Mouse (Mus musculus) midbrain, embryonic 11.5 days (tissue): ENCODE data around the gene Naga. TPM values are rescaled to one million over a fixed set of nuclear protein-coding genes. Genes with fewer than 3 reads are reported as not detected.
"Not testable (repeated sequence)": the region's sequence is repeated elsewhere in the genome, so short reads cannot be mapped to it uniquely, and the experiment has no call there.

Experiments used
- ATAC-seq: fragments of 200-750 bp; cut with Nextera tagmentation; 2 replicates; pipeline ENCODE4 v1.8.0; 2017; ENCODE audit warnings: moderate TSS enrichment, moderate library complexity; ENCODE audit not compliant: low FRiP score
- DNase-seq: peaks from one replicate; pipeline ENCODE4 v3.0.0; 2015; ENCODE audit warnings: low spot score; ENCODE audit errors: missing footprints
- H3K27ac ChIP-seq: fragments of 300-500 bp; sonication (generic); 2 replicates; pipeline ENCODE4 v1.5.1; 2014; ENCODE audit warnings: low read depth, low read length
- H3K27me3 ChIP-seq: fragments of 300-500 bp; sonication (generic); 2 replicates; pipeline ENCODE4 v1.6.1; 2014; ENCODE audit warnings: mild to moderate bottlenecking, low read length, moderate library complexity, mixed read lengths; ENCODE audit not compliant: control insufficient read depth, insufficient read depth
- H3K36me3 ChIP-seq: fragments of 300-500 bp; sonication (generic); 2 replicates; pipeline ENCODE4 v1.6.1; 2014; ENCODE audit warnings: mild to moderate bottlenecking, low read length, moderate library complexity, mixed read lengths; ENCODE audit not compliant: control insufficient read depth, insufficient read depth
- H3K4me1 ChIP-seq: fragments of 300-500 bp; sonication (generic); 2 replicates; pipeline ENCODE4 v1.6.1; 2014; ENCODE audit warnings: low read length; ENCODE audit not compliant: control insufficient read depth, insufficient read depth
- H3K4me2 ChIP-seq: fragments of 300-500 bp; sonication (generic); 2 replicates; pipeline ENCODE4 v1.6.1; 2014; ENCODE audit warnings: mild to moderate bottlenecking, moderate library complexity
- H3K4me3 ChIP-seq: fragments of 300-500 bp; sonication (generic); 2 replicates; pipeline ENCODE4 v1.5.1; 2014; ENCODE audit warnings: low read depth, low read length
- H3K9ac ChIP-seq: fragments of 300-500 bp; sonication (generic); 2 replicates; pipeline ENCODE4 v1.6.1; 2014; ENCODE audit warnings: low read length
- H3K9me3 ChIP-seq: fragments of 300-500 bp; sonication (generic); 2 replicates; pipeline ENCODE4 v1.6.1; 2016; ENCODE audit warnings: low read length; ENCODE audit not compliant: control insufficient read depth
- WGBS: fragments of 180-500 bp; shearing (Covaris S2); extraction: QIAGEN DNeasy Blood & Tissue Kit; methylation state at CpG from one replicate; pipeline ENCODE4 v1.1.7; 2014; 5-methylcytosine and 5-hydroxymethylcytosine counted together
- polyA plus RNA-seq: library from polyadenylated mRNA; unstranded; fragments of >200 nt; fragmentation: Nextera tagmentation; extraction: Ambion mirVana; gene quantifications from 2 replicates; pipeline ENCODE4 v1.2.1, GENCODE M21; 2014

The Naga gene
- polyA plus RNA-seq, 1 experiment from 2014 or later: 20.6 TPM

DNA sequence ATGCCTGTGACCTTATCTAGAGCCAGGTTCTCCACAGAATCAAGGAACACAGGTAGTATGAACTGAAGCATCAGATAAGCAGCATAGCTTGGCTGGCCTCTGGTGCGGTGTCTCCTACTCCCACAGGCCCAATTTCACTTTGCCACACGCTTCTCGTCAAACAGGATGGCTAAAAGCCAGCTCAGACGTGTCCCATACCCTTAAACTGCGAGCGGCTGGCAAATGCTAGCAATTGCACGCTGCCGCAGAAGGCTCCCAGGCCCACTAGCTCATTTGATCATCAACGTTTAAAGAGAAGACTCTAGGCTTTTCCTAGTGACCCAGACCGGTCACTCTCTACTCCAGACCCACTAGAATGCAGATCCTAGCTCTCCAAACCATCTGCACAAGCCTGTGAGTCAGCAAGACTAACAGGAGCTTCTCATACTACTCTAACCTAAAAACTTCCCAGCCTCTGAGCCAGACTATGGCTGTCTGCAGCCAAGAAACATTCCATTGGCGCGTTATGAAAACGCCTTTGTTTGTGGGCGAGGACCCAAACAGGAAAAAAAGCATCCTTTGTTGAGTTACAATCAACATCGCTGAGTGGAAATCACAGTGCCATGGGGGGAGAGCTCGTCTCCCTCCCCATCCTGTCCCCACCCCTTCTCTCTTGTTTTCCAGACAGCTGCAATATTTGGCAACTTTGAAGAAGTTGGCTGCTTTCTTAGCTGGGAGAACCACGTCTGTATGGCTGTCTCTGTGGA is 37.8 kb upstream of the Naga start:
- ATAC-seq (no peak), DNase-seq (no peak)
- Histone ChIP-seq H3K4me3 (no peak overlapping the region), H3K9me3 (no peaks in the 10 kb centered on the region), H3K27ac (no peak overlapping the region), H3K36me3 (no peaks in the 10 kb centered on the region), H3K4me1 (peaks cover 12% of the 10 kb centered on the region), H3K27me3 (no peaks in the 10 kb centered on the region), H3K4me2 (no peak overlapping the region), H3K9ac (no peak overlapping the region)
- 75% methylated on average over 17 of the region's 17 CpGs for WGBS

DNA sequence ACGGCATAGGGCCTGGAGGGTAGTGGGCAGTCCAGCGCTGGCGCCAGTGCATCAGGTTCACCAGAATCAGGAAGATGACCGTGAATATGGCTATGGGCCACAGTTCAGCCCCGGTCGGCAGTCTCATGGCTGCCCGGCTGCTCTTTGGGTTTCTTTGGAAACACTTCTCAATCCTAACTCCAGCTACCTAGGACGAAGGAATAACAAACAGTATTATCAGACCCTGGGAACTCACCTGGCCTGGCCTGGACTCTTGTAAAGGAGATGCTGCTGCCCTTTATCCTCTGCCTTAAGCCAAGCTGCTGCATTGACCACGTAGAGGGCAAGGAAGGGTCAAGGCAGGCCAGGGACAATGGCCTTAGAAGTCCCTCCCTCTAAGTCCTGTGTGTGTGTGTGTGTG is 37.1 kb upstream of the Naga start:
- H3K27ac ChIP-seq: no peak overlapping the region

DNA sequence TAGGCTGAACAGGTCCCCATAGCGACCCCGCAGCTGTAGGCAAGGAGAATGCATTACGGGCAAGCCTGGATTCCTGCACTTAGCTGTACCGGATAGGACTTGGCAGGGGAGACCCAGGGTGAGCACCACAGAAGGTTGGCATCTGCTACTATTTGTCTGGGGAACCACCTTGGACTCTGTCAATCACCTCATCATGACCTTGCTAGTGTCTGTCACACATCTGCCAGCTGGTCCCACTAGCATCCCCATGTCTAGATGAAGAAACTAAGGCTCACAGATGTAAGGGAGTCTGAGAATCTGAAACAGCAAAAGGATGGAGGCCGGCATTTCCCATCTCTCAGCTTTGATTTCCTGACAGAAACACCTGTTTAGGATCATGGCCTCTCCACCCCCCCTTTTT is 35.7 kb upstream of the Naga start:
- H3K36me3 ChIP-seq: no peaks in the 10 kb centered on the region
- no peak overlapping the region for H3K9ac ChIP-seq
- peaks cover under 1% of the 10 kb centered on the region; the same call in 1 of the 2 replicates for H3K4me1 ChIP-seq
- no peak overlapping the region for H3K27ac ChIP-seq
- ATAC-seq (no peak), DNase-seq (peak; percentile 67)
- no peaks in the 10 kb centered on the region for H3K27me3 ChIP-seq
- no peaks in the 10 kb centered on the region for H3K9me3 ChIP-seq
- WGBS: 76% methylated on average over 5 of the region's 5 CpGs
- H3K4me3 ChIP-seq: no peak overlapping the region
- no peak overlapping the region for H3K4me2 ChIP-seq

More for the DNA sequence above, 37.1 kb upstream of the Naga start:
- no peak for ATAC-seq
- 87% methylated on average over 9 of the region's 9 CpGs for WGBS
- DNase-seq: peak; percentile 61
- no peak overlapping the region for H3K9ac ChIP-seq
- H3K9me3 ChIP-seq: no peaks in the 10 kb centered on the region
- no peaks in the 10 kb centered on the region for H3K27me3 ChIP-seq
- H3K36me3 ChIP-seq: no peaks in the 10 kb centered on the region
- no peak overlapping the region for H3K4me3 ChIP-seq
- peaks cover 10% of the 10 kb centered on the region for H3K4me1 ChIP-seq
- H3K4me2 ChIP-seq: no peak overlapping the region

DNA sequence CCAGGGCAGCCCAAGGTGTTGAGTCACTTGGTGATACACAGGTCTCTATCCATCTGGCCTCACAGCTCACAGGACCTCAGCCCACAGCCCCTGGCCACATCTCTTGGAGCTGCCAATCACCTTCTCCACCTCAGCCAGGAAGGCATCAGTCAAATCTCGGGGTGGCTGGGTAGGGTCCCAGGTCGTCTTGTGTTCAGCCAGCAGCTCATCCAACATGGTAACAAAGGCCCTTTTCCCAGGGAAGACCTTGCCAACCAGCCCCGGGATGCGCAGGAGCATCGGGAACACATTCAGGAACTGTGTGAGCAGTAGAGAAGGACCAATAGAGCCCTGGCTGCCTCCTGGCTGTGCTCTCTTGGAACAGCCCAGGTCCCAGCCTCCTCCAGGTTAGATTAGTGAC is 34.3 kb upstream of the Naga start:
- Histone ChIP-seq H3K9me3 (no peaks in the 10 kb centered on the region), H3K9ac (no peak overlapping the region), H3K4me1 (no peaks in the 10 kb centered on the region), H3K27ac (no peak overlapping the region), H3K4me3 (no peak overlapping the region), H3K4me2 (no peak overlapping the region), H3K27me3 (no peaks in the 10 kb centered on the region), H3K36me3 (no peaks in the 10 kb centered on the region)
- DNase-seq: peak; percentile 53
- 96% methylated on average over 5 of the region's 5 CpGs for WGBS
- ATAC-seq: no peak

DNA sequence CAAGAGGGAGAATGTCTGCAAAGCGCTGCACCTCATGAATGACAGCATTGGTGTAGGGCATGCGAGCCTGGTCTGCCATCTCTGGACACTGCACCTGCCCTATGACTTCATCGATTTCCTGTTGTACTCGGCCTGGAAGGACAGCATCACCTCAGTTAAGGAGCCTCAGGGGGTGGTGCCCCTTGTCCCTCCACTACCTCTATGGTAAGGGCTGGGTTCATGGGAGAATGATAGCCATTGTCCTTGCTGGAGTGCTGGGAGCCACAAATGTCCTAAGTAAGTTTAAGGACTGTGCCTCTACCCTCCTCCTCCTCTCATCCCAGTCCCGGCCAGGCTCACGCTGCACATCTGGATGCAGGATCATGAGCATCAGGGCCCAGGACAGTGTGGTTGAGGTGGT is 33.7 kb upstream of the Naga start:
- WGBS: 89% methylated on average over 6 of the region's 6 CpGs
- H3K4me1 ChIP-seq: no peaks in the 10 kb centered on the region
- no peak overlapping the region for H3K4me3 ChIP-seq
- H3K9me3 ChIP-seq: no peaks in the 10 kb centered on the region
- H3K27me3 ChIP-seq: no peaks in the 10 kb centered on the region
- DNase-seq (peak; percentile 17), ATAC-seq (no peak)
- H3K9ac ChIP-seq: no peak overlapping the region
- H3K36me3 ChIP-seq: no peaks in the 10 kb centered on the region
- H3K27ac ChIP-seq: no peak overlapping the region
- no peak overlapping the region for H3K4me2 ChIP-seq

DNA sequence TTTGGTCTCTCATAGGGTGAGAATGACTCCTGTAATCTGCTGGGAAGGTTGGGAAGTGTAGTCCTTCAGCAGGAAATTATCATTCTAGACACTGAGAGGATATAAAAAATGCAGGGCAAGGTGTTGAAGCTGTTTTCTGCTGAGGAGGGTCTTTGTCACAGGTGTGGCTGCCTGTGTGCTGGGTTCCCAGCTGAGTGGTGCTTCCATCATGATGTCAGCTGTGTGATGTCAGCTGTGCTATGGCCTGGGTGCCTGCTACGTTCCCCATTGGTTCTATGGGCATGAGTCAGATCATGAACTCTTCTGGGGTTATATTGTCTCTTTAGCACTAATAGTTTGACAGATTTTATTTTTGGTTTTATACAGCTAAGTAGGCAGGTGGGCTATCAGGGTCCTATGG is 30.1 kb upstream of the Naga start:
- Histone ChIP-seq H3K4me3 (no peak overlapping the region), H3K9me3 (no peaks in the 10 kb centered on the region), H3K27me3 (no peaks in the 10 kb centered on the region), H3K4me2 (no peak overlapping the region), H3K4me1 (no peaks in the 10 kb centered on the region), H3K27ac (no peak overlapping the region), H3K36me3 (no peaks in the 10 kb centered on the region), H3K9ac (no peak overlapping the region)
- 73% methylated on average over 1 of the region's 1 CpGs for WGBS
- ATAC-seq: no peak
- peak; percentile 23 for DNase-seq

DNA sequence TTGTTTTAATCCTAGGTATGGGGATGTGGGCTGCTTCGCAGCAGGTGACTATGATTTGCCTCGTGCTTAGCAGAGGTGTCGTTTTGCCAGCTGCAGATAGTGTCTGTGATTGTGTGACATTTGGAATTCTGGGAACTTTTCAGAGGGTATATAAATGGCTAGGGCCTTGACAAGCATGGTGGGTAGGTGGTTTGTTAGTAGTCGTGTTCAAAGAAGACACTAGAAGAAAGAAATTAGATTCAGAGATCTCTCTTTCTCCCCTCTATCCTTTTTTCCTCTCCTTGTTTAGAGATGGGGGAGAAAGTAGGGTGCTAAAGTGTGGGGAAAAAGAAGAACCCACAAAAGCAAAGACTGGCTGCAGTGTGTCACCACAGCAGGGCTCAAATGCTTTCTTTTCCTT is 29.4 kb upstream of the Naga start:
- DNase-seq: peak; percentile 56
- Histone ChIP-seq H3K27me3 (no peaks in the 10 kb centered on the region), H3K36me3 (no peaks in the 10 kb centered on the region), H3K4me2 (no peak overlapping the region), H3K4me3 (no peak overlapping the region), H3K27ac (no peak overlapping the region), H3K9me3 (no peaks in the 10 kb centered on the region), H3K4me1 (no peaks in the 10 kb centered on the region), H3K9ac (no peak overlapping the region)
- 90% methylated on average over 4 of the region's 4 CpGs for WGBS
- no peak for ATAC-seq

DNA sequence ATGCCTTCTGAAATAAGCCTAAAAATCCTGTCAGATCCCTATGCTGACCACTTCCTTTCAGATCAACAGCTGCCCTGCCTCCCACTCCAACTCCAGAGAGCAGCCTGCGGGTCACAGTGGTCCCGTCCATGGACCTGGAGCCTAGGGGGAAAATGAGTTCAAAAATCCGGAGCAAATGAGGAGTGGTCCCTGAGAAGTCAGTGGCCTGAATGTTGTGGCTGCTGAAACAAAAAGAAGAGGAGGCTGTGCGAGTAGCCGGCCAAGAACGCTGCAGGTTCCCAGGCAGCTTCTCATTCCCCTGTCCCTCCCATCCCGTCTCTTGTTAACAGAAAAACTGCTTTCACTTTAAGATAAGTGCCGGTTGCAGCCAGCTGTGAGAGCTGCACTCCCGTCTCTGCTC is 25.8 kb upstream of the Naga start:
- not testable (repeated sequence) for H3K27ac ChIP-seq, H3K27me3 ChIP-seq, H3K4me1 ChIP-seq, ATAC-seq, H3K9ac ChIP-seq, H3K4me3 ChIP-seq, H3K36me3 ChIP-seq, DNase-seq, H3K9me3 ChIP-seq, H3K4me2 ChIP-seq
- 10% methylated on average over 6 of the region's 9 CpGs for WGBS

DNA sequence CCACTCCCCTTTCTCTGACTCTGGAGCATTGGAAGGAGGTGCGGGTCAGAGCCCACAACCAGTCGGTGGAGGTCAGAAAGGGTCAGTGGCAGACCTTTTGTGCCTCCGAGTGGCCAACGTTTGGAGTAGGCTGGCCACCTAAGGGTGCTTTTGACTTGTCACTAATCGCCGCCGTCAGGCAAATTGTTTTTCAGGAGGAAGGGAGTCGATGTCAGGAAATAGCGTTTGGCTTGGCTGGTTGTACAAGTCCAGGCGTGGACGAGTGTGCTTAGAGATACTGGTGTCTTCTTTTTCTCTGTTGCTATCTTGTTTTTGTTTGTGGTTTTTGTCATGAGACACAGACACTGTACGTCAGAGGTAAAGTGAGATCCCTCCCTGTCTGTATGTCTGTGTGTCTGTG is 25.1 kb upstream of the Naga start:
- H3K4me2 ChIP-seq, H3K9ac ChIP-seq, H3K9me3 ChIP-seq, H3K4me1 ChIP-seq, H3K27ac ChIP-seq, H3K27me3 ChIP-seq, ATAC-seq, H3K4me3 ChIP-seq, DNase-seq, H3K36me3 ChIP-seq: not testable (repeated sequence)
- WGBS: 82% methylated on average over 7 of the region's 12 CpGs
